18 mouse cellular contexts compared by ENCODE assay signal in the genomic region with DNA sequence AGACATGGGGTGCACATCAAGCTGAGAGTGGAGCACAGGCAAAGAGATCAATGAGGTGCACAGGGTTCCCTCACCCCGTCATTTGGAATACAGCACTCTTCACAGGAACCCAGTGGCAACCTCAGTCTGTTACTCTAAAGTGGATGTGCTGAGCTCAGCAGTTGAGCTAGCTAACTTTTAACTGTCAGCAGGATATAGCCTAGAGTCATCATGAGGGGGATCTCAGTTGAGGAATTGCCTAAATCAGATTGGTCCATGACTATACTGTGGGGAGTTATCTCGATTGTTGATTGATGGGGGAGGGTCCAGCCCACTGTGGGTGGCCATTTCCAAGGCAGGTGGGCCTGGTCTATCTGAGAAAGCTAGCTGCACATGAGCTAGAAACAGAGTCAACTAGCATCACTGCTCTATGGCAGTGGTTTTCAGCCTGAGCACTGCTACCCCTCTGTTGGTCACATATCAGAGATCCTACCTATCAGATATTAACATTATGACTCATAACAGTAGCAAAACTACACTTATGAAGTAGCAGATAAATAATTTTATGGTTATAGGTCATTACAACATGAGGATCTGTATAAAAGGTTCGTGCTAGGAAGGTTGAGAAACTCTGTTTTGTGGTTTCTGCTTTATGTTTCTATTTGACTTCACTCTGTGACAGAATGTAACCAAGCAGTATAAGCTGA.
DNase-seq lines count a peak whose midpoint lies in the region; ATAC-seq lines count a peak whose summit lies in the region.
"Had no signal": no experiment of that assay in that cellular context is flagged by ENCODE, and none has a peak within 500 bp of the region (broad histone marks: within the 10 kb centered on the region; RNA-seq: fewer than 3 reads in every experiment).

No protein-coding gene starts in this region.

- H3K27me3 ChIP-seq in kidney, embryonic 14.5 days (ENCODE audit: control insufficient read depth, insufficient read depth, low read length): no peaks in the 10 kb centered on the region
- H3K27me3 ChIP-seq: CH12.LX; embryonic facial prominence, embryonic 13.5 days; forebrain, embryonic 12.5 days; heart, embryonic 13.5 days; hindbrain, embryonic 15.5 days had no signal

- H3K27ac ChIP-seq in kidney, embryonic 14.5 days (ENCODE audit: low read depth, low read length): no peak overlapping the region
- H3K27ac ChIP-seq: embryonic facial prominence, embryonic 13.5 days; forebrain, embryonic 12.5 days; heart, embryonic 13.5 days; hindbrain, embryonic 15.5 days had no signal

- no peak overlapping the region for H3K4me3 ChIP-seq in kidney, embryonic 14.5 days (ENCODE audit: low read length)
- H3K4me3 ChIP-seq: embryonic facial prominence, embryonic 13.5 days; forebrain, embryonic 12.5 days; heart, embryonic 13.5 days; hindbrain, embryonic 15.5 days had no signal

- H3K36me3 ChIP-seq in kidney, embryonic 14.5 days (ENCODE audit: control insufficient read depth, insufficient read depth, low read length): peaks cover 21% of the 10 kb centered on the region; the same call in 1 of the 2 replicates

- no peak overlapping the region for H3K4me2 ChIP-seq in kidney, embryonic 14.5 days (replicated peaks; ENCODE audit: low read depth, low read length)
- H3K4me2 ChIP-seq: embryonic facial prominence, embryonic 13.5 days; forebrain, embryonic 12.5 days; heart, embryonic 13.5 days; hindbrain, embryonic 15.5 days had no signal

- no peaks in the 10 kb centered on the region; the same call in 1 of the 2 replicates for H3K4me1 ChIP-seq in kidney, embryonic 14.5 days (ENCODE audit: control insufficient read depth, insufficient read depth, low read length)
- H3K4me1 ChIP-seq: embryonic facial prominence, embryonic 13.5 days; forebrain, embryonic 12.5 days; hindbrain, embryonic 15.5 days had no signal

- peak; percentile 32 to 36 for DNase-seq in kidney, postnatal 36 days
- peak; percentile 8 for DNase-seq in induced T-regulatory cell, adult 2 months (ENCODE audit: low read depth)
- DNase-seq in cerebellum, postnatal 4 days (ENCODE audit: low spot score in 2 of 2): no peak
- DNase-seq: adrenal gland, postnatal 10 days; cerebellum, adult 11-12 months; cerebellum, adult 9-10 months; cerebellum, postnatal 25 days; gastrocnemius, postnatal 14 days; heart, postnatal 36 days had no signal

- no peak overlapping the region for H3K9ac ChIP-seq in kidney, embryonic 14.5 days (ENCODE audit: low read depth, low read length)
- H3K9ac ChIP-seq: embryonic facial prominence, embryonic 13.5 days; forebrain, embryonic 12.5 days; heart, embryonic 13.5 days; hindbrain, embryonic 15.5 days had no signal

- H3K9me3 ChIP-seq in kidney, embryonic 14.5 days (ENCODE audit: control insufficient read depth, low read length): no peaks in the 10 kb centered on the region
- H3K9me3 ChIP-seq: embryonic facial prominence, embryonic 13.5 days; forebrain, embryonic 12.5 days; heart, embryonic 13.5 days; hindbrain, embryonic 15.5 days had no signal

- no peak for ATAC-seq in kidney, embryonic 14.5 days (ENCODE audit: low FRiP score, low TSS enrichment)
- peak; percentile 54 for ATAC-seq in CD4-positive, CD25-positive, alpha-beta regulatory T cell, adult 4 months
- no peak for ATAC-seq in megakaryocyte, adult 5-6 weeks (ENCODE audit: poor library complexity, severe bottlenecking)
- ATAC-seq: forebrain, embryonic 16.5 days had no signal

- WGBS in kidney, embryonic 14.5 days: 88% methylated on average over 3 of the region's 3 CpGs

Comparison
In these comparisons a context has a peak if more than half of its experiments do, and no peak if none do; other contexts are left out.
1. DNase-seq: peak in kidney, postnatal 36 days (2 of 2) and induced T-regulatory cell, adult 2 months (single experiment); none in cerebellum, postnatal 4 days (0 of 2).